ENCODE assay signal across 13 mouse cellular contexts in the genomic region with DNA sequence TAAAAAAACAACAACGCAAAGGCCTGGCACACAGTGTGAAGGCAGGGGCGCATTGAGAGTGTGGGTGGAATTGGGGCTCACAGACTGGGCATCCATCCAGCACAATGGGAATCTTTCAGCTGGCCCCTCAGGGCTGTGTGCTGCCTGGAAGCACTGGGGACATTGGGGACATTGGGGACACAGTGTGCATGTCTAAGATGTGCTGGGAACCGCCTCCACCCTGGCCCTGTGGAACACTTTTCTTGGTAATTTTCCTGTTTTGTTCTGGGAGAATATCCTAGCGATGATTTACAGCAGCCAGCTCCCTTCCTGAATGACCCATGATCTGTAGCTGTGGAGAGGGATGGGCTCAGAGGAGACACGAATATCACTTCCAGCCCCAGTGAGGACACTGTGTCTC. TPM values are rescaled to one million over a fixed set of nuclear protein-coding genes. Genes with fewer than 3 reads are reported as not detected.
DNase-seq lines count a peak whose midpoint lies in the region; ATAC-seq and TF ChIP-seq lines count a peak whose summit lies in the region.
"Had no signal": no experiment of that assay in that cellular context is flagged by ENCODE, and none has a peak within 500 bp of the region (broad histone marks: within the 10 kb centered on the region; RNA-seq: fewer than 3 reads in every experiment).

No protein-coding gene starts in this region.

- no peaks in the 10 kb centered on the region for H3K9me3 ChIP-seq in midbrain, postnatal 0 days (ENCODE audit: low read length)
- H3K9me3 ChIP-seq in midbrain, embryonic 13.5 days, result no peaks in the 10 kb centered on the region
- H3K9me3 ChIP-seq in liver, postnatal 0 days (ENCODE audit: low read length), result no peaks in the 10 kb centered on the region

- TF ChIP-seq CTCF in midbrain, postnatal 0 days (IDR thresholded peaks at IDR 0.05), result no peak
- TF ChIP-seq CTCF in liver, postnatal 0 days (IDR thresholded peaks at IDR 0.05; ENCODE audit: low read depth), result no peak

- H3K9ac ChIP-seq in midbrain, postnatal 0 days (replicated peaks; ENCODE audit: low read length, poor library complexity, severe bottlenecking), result 0 out of 2 replicates have a peak overlapping the region, but pooled peaks have one; percentile 19
- H3K9ac ChIP-seq in midbrain, embryonic 13.5 days (replicated peaks), result no peak overlapping the region
- no peak overlapping the region for H3K9ac ChIP-seq in liver, postnatal 0 days (replicated peaks)
- H3K9ac ChIP-seq: liver, embryonic 14.5 days had no signal

- TF ChIP-seq EP300 in liver, postnatal 0 days (IDR thresholded peaks at IDR 0.05; ENCODE audit: low read depth), result no peak

- H3K36me3 ChIP-seq in midbrain, postnatal 0 days (ENCODE audit: insufficient read depth, low read length), result no peaks in the 10 kb centered on the region
- H3K36me3 ChIP-seq in midbrain, embryonic 13.5 days, result peaks cover 3% of the 10 kb centered on the region; the same call in 1 of the 2 replicates
- H3K36me3 ChIP-seq in liver, postnatal 0 days (replicated peaks; ENCODE audit: insufficient read depth, low read length), result no peaks in the 10 kb centered on the region

- no peak overlapping the region for H3K27ac ChIP-seq in midbrain, postnatal 0 days (ENCODE audit: low read depth, low read length)
- no peak overlapping the region for H3K27ac ChIP-seq in midbrain, embryonic 13.5 days
- H3K27ac ChIP-seq in liver, postnatal 0 days (ENCODE audit: low read depth), result no peak overlapping the region
- H3K27ac ChIP-seq: liver, embryonic 14.5 days had no signal

- DNase-seq in adrenal gland, adult (ENCODE audit: inconsistent age in 2 of 2, low spot score in 1 of 2), result peak; percentile 30 to 43
- no peak for DNase-seq in adrenal gland, postnatal 10 days
- DNase-seq in midbrain, postnatal 0 days (ENCODE audit: low spot score), result peak; percentile 17
- peak; percentile 18 for DNase-seq in layer of hippocampus, adult 9-10 months (ENCODE audit: low spot score)
- peak; percentile 17 for DNase-seq in right cerebral cortex, postnatal 14 days
- no peak for DNase-seq in liver, postnatal 0 days
- no peak for DNase-seq in yolk sac, embryonic 10.5 days (ENCODE audit: low spot score)
- DNase-seq: adrenal gland, postnatal 25 days; embryo, embryonic 11 days; thymus, adult 2 months had no signal

- H3K27me3 ChIP-seq in midbrain, postnatal 0 days (ENCODE audit: insufficient read depth, low read length), result no peaks in the 10 kb centered on the region
- no peaks in the 10 kb centered on the region for H3K27me3 ChIP-seq in midbrain, embryonic 13.5 days
- H3K27me3 ChIP-seq in liver, postnatal 0 days (ENCODE audit: insufficient read depth, low read length), result no peaks in the 10 kb centered on the region

- H3K4me1 ChIP-seq in midbrain, postnatal 0 days (ENCODE audit: insufficient read depth, low read length), result no peaks in the 10 kb centered on the region
- 0 out of 2 replicates have a peak, but pooled peaks cover 3% of the 10 kb centered on the region for H3K4me1 ChIP-seq in midbrain, embryonic 13.5 days (replicated peaks)
- no peaks in the 10 kb centered on the region for H3K4me1 ChIP-seq in liver, postnatal 0 days (ENCODE audit: insufficient read depth)

- H3K4me3 ChIP-seq in midbrain, postnatal 0 days (ENCODE audit: low read depth, low read length), result no peak overlapping the region
- H3K4me3 ChIP-seq in midbrain, embryonic 13.5 days (replicated peaks), result no peak overlapping the region
- no peak overlapping the region for H3K4me3 ChIP-seq in liver, postnatal 0 days (ENCODE audit: low read depth, low read length)
- H3K4me3 ChIP-seq: megakaryocyte, embryonic 14.5 days had no signal

- ATAC-seq in midbrain, postnatal 0 days (ENCODE audit: low FRiP score), result no peak
- no peak for ATAC-seq in midbrain, embryonic 13.5 days
- no peak for ATAC-seq in liver, postnatal 0 days

- WGBS in midbrain, postnatal 0 days, result 85% methylated on average over 5 of the region's 5 CpGs
- WGBS in midbrain, embryonic 13.5 days, result 90% methylated on average over 5 of the region's 5 CpGs
- WGBS in liver, postnatal 0 days (ENCODE audit: insufficient replicate concordance), result 73% methylated on average over 5 of the region's 5 CpGs

- no peak overlapping the region for H3K4me2 ChIP-seq in midbrain, postnatal 0 days (ENCODE audit: low read depth, low read length, poor library complexity, severe bottlenecking)
- no peak overlapping the region for H3K4me2 ChIP-seq in midbrain, embryonic 13.5 days (replicated peaks)
- H3K4me2 ChIP-seq in liver, postnatal 0 days (ENCODE audit: low read depth, low read length), result no peak overlapping the region

RNA-seq across cellular contexts. Expression of a gene that starts 29.2 kb away (rescaled TPM):
- 10 to 100 TPM; 74.2 to 82.0 TPM for total RNA-seq in adrenal gland, postnatal 10 days (2021)
- total RNA-seq in midbrain, postnatal 0 days (2014; rRNA removed), result 126 and 138 TPM in 2 replicates
- 228 and 230 TPM in 2 replicates for polyA plus RNA-seq in midbrain, postnatal 0 days (2015; fragmentation: Nextera tagmentation; extraction: Ambion mirVana)
- polyA plus RNA-seq in midbrain, embryonic 13.5 days (2015; fragmentation: Nextera tagmentation; extraction: Ambion mirVana), result 217 and 238 TPM in 2 replicates
- 12.4 and 18.6 TPM in 2 replicates for polyA plus RNA-seq in liver, postnatal 0 days (2015; fragmentation: Nextera tagmentation; extraction: Ambion mirVana)

RNA-seq across cellular contexts. Expression of a gene that starts 53.7 kb away (rescaled TPM):
- total RNA-seq in adrenal gland, postnatal 10 days (2021), result 1 to 10 TPM; 6.9 to 9.5 TPM
- total RNA-seq in midbrain, postnatal 0 days (2014; rRNA removed), result 30.1 and 83.4 TPM in 2 replicates
- 25.7 and 32.5 TPM in 2 replicates for polyA plus RNA-seq in midbrain, postnatal 0 days (2015; fragmentation: Nextera tagmentation; extraction: Ambion mirVana)
- 20.9 and 29.5 TPM in 2 replicates for polyA plus RNA-seq in midbrain, embryonic 13.5 days (2015; fragmentation: Nextera tagmentation; extraction: Ambion mirVana)
- 4.5 TPM in 2 replicates for polyA plus RNA-seq in liver, postnatal 0 days (2015; fragmentation: Nextera tagmentation; extraction: Ambion mirVana)

Comparison
In these comparisons a context has a peak if more than half of its experiments do, and no peak if none do; other contexts are left out.
1. DNase-seq: peak in adrenal gland, adult (2 of 2), midbrain, postnatal 0 days (single experiment), layer of hippocampus, adult 9-10 months (single experiment) and right cerebral cortex, postnatal 14 days (single experiment); none in adrenal gland, postnatal 10 days (single experiment), liver, postnatal 0 days (single experiment) and yolk sac, embryonic 10.5 days (single experiment).
2. RNA of a gene that starts 29.2 kb away (polyA plus RNA-seq): 228 to 230 TPM in midbrain, postnatal 0 days and 217 to 238 TPM in midbrain, embryonic 13.5 days; 12.4 to 18.6 TPM in liver, postnatal 0 days; every median in the first group is over 10 times any median in the second.